ENCODE assay signal across 12 mouse cellular contexts in the genomic region with DNA sequence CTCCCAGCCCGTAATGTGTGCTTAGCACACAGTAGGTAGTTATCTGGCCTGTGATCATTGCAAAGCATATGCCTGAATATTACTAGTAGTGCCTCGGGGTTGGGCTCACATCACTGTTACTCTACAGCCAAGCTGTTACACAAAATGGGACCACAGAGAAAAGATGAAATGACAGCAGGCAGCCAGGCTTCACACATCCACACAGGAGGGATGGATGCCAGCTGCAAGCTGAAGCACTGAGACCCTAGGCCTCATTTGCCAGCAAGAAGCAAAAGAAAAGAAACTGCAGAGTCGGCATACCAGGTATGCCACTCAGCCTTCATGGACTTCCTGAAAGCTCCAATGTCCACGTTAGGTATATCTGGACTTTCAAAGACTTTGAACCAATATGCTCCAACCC. TPM values are rescaled to one million over a fixed set of nuclear protein-coding genes. Genes with fewer than 3 reads are reported as not detected.
A peak's percentile ranks its signal among the peaks of the same experiment; 100 is the strongest.
DNase-seq lines count a peak whose midpoint lies in the region; ATAC-seq and TF ChIP-seq lines count a peak whose summit lies in the region.
"Had no signal": no experiment of that assay in that cellular context is flagged by ENCODE, and none has a peak within 500 bp of the region (broad histone marks: within the 10 kb centered on the region; RNA-seq: fewer than 3 reads in every experiment).

No protein-coding gene starts in this region.

- no peak overlapping the region; the same call in 1 of the 2 replicates for H3K9ac ChIP-seq in forebrain, embryonic 14.5 days (ENCODE audit: low read length)
- peak overlapping the region; percentile 40; the same call in 1 of the 2 replicates for H3K9ac ChIP-seq in hindbrain, postnatal 0 days (replicated peaks; ENCODE audit: low read length)
- H3K9ac ChIP-seq in neural tube, embryonic 14.5 days (replicated peaks; ENCODE audit: low read depth, low read length), result no peak overlapping the region
- H3K9ac ChIP-seq: liver, embryonic 15.5 days had no signal

- no peak for DNase-seq in layer of hippocampus, adult 2 months (ENCODE audit: low spot score in 2 of 2)
- no peak for DNase-seq in layer of hippocampus, postnatal 25 days (ENCODE audit: extremely low spot score in 1 of 2, low spot score in 1 of 2)
- DNase-seq in forebrain, embryonic 14.5 days (ENCODE audit: low spot score), result peak; percentile 71
- DNase-seq in hindbrain, postnatal 0 days (ENCODE audit: low spot score), result no peak
- DNase-seq in retina, postnatal 1 day, result no peak
- DNase-seq in urinary bladder, postnatal 25 days (ENCODE audit: low spot score), result no peak
- DNase-seq: adrenal gland, postnatal 36 days; kidney, postnatal 36 days; right cerebral cortex, postnatal 4 days had no signal

- H3K9me3 ChIP-seq in forebrain, embryonic 14.5 days (replicated peaks; ENCODE audit: control insufficient read depth, low read length), result no peaks in the 10 kb centered on the region
- H3K9me3 ChIP-seq in hindbrain, postnatal 0 days (ENCODE audit: low read length), result no peaks in the 10 kb centered on the region
- H3K9me3 ChIP-seq in neural tube, embryonic 14.5 days (ENCODE audit: control insufficient read depth, low read length), result no peaks in the 10 kb centered on the region
- H3K9me3 ChIP-seq: heart, embryonic 13.5 days; liver, embryonic 15.5 days had no signal

- peak overlapping the region; percentile 55 for H3K27ac ChIP-seq in layer of hippocampus, adult 2 months
- no peak overlapping the region for H3K27ac ChIP-seq in forebrain, embryonic 14.5 days (ENCODE audit: low read depth, low read length)
- no peak overlapping the region for H3K27ac ChIP-seq in hindbrain, postnatal 0 days
- H3K27ac ChIP-seq in neural tube, embryonic 14.5 days (ENCODE audit: low read depth, low read length), result no peak overlapping the region
- H3K27ac ChIP-seq: heart, embryonic 13.5 days; liver, embryonic 15.5 days had no signal

- H3K27me3 ChIP-seq in forebrain, embryonic 14.5 days (replicated peaks; ENCODE audit: control insufficient read depth, insufficient read depth, low read length), result peaks cover 4% of the 10 kb centered on the region; the same call in 1 of the 2 replicates
- H3K27me3 ChIP-seq in hindbrain, postnatal 0 days (ENCODE audit: insufficient read depth, low read length), result no peaks in the 10 kb centered on the region
- H3K27me3 ChIP-seq in neural tube, embryonic 14.5 days (ENCODE audit: control insufficient read depth, insufficient read depth, low read length), result no peaks in the 10 kb centered on the region
- H3K27me3 ChIP-seq: liver, embryonic 15.5 days had no signal

- H3K4me2 ChIP-seq in forebrain, embryonic 14.5 days (ENCODE audit: low read length), result peak overlapping the region; percentile 95
- peak overlapping the region; percentile 84 for H3K4me2 ChIP-seq in hindbrain, postnatal 0 days (ENCODE audit: low read depth, low read length)
- peak overlapping the region; percentile 91; the same call in 1 of the 2 replicates for H3K4me2 ChIP-seq in neural tube, embryonic 14.5 days (ENCODE audit: low read depth, low read length)

- peaks cover 6% of the 10 kb centered on the region; the same call in 1 of the 2 replicates for H3K36me3 ChIP-seq in forebrain, embryonic 14.5 days (ENCODE audit: control insufficient read depth, insufficient read depth, low read length)
- no peaks in the 10 kb centered on the region for H3K36me3 ChIP-seq in hindbrain, postnatal 0 days (ENCODE audit: insufficient read depth, low read length)
- H3K36me3 ChIP-seq in neural tube, embryonic 14.5 days (ENCODE audit: control insufficient read depth, insufficient read depth, low read length), result no peaks in the 10 kb centered on the region; the same call in none of the 2 replicates

- H3K4me3 ChIP-seq in layer of hippocampus, adult 2 months, result no peak overlapping the region
- H3K4me3 ChIP-seq in forebrain, embryonic 14.5 days (ENCODE audit: low read depth, low read length), result no peak overlapping the region
- no peak overlapping the region for H3K4me3 ChIP-seq in hindbrain, postnatal 0 days (ENCODE audit: low read length)
- H3K4me3 ChIP-seq in neural tube, embryonic 14.5 days (ENCODE audit: low read depth, low read length), result no peak overlapping the region; the same call in 1 of the 2 replicates
- H3K4me3 ChIP-seq: liver, embryonic 15.5 days had no signal

- no peak for TF ChIP-seq CTCF in layer of hippocampus, adult 2 months (conservative IDR thresholded peaks at IDR 0.05)
- TF ChIP-seq CTCF in hindbrain, postnatal 0 days (IDR thresholded peaks at IDR 0.05; ENCODE audit: low read depth), result no peak

- 0 out of 2 replicates have a peak, but pooled peaks cover 3% of the 10 kb centered on the region for H3K4me1 ChIP-seq in forebrain, embryonic 14.5 days (ENCODE audit: control insufficient read depth, insufficient read depth, low read length)
- peaks cover 9% of the 10 kb centered on the region; the same call in 1 of the 2 replicates for H3K4me1 ChIP-seq in hindbrain, postnatal 0 days (ENCODE audit: insufficient read depth, low read length)
- peaks cover 15% of the 10 kb centered on the region; the same call in 1 of the 2 replicates for H3K4me1 ChIP-seq in neural tube, embryonic 14.5 days (ENCODE audit: control insufficient read depth, insufficient read depth, low read length)

- ATAC-seq in forebrain, embryonic 14.5 days, result peak; percentile 27; the same call in 1 of the 2 replicates
- no peak for ATAC-seq in hindbrain, postnatal 0 days
- ATAC-seq in neural tube, embryonic 14.5 days (ENCODE audit: low read depth), result no peak

- 60% methylated on average over 4 of the region's 4 CpGs for WGBS in forebrain, embryonic 14.5 days
- 60% methylated on average over 4 of the region's 4 CpGs for WGBS in hindbrain, postnatal 0 days
- 72% methylated on average over 4 of the region's 4 CpGs for WGBS in neural tube, embryonic 14.5 days

RNA-seq across cellular contexts. Expression of a gene that starts 9.6 kb away (rescaled TPM):
- 10 to 100 TPM; 19.9 to 21.6 TPM for total RNA-seq in layer of hippocampus, adult 2 months (2021)
- total RNA-seq in layer of hippocampus, postnatal 25 days (2021), result 10 to 100 TPM; 22.0 TPM
- 4.4 and 5.4 TPM in 2 replicates for polyA plus RNA-seq in forebrain, embryonic 14.5 days (2014; fragmentation: Nextera tagmentation; extraction: Ambion mirVana)
- 24.7 and 31.0 TPM in 2 replicates for total RNA-seq in hindbrain, postnatal 0 days (2014; rRNA removed)
- polyA plus RNA-seq in hindbrain, postnatal 0 days (2015; fragmentation: Nextera tagmentation; extraction: Ambion mirVana), result 6.5 and 6.6 TPM in 2 replicates
- polyA plus RNA-seq in neural tube, embryonic 14.5 days (2014; fragmentation: Nextera tagmentation; extraction: Ambion mirVana), result 6.4 and 8.5 TPM in 2 replicates

RNA-seq across cellular contexts. Expression of a gene that starts 20.9 kb away (rescaled TPM):
- 1 to 10 TPM; 8.3 to 8.8 TPM for total RNA-seq in layer of hippocampus, adult 2 months (2021)
- 10 to 100 TPM in 1 of 2 experiments, 1 to 10 TPM in 1; 7.8 to 10.2 TPM for total RNA-seq in layer of hippocampus, postnatal 25 days (2021)
- 34.7 and 41.4 TPM in 2 replicates for polyA plus RNA-seq in forebrain, embryonic 14.5 days (2014; fragmentation: Nextera tagmentation; extraction: Ambion mirVana)
- total RNA-seq in hindbrain, postnatal 0 days (2014; rRNA removed), result 48.9 and 52.5 TPM in 2 replicates
- polyA plus RNA-seq in hindbrain, postnatal 0 days (2015; fragmentation: Nextera tagmentation; extraction: Ambion mirVana), result 28.0 and 28.3 TPM in 2 replicates
- 22.6 and 27.4 TPM in 2 replicates for polyA plus RNA-seq in neural tube, embryonic 14.5 days (2014; fragmentation: Nextera tagmentation; extraction: Ambion mirVana)
